Mouse (Mus musculus): Measurements from ENCODE around the gene H2-Q10. TPM values are rescaled to one million over a fixed set of nuclear protein-coding genes. Genes with fewer than 3 reads are reported as not detected.
A peak's percentile ranks its signal among the peaks of the same experiment; 100 is the strongest.
"Not testable (repeated sequence)": the region's sequence is repeated elsewhere in the genome, so short reads cannot be mapped to it uniquely, and the experiment has no call there.

Gene H2-Q10
- polyA plus RNA-seq, 1 experiment from 2014 or later = not detected

DNA sequence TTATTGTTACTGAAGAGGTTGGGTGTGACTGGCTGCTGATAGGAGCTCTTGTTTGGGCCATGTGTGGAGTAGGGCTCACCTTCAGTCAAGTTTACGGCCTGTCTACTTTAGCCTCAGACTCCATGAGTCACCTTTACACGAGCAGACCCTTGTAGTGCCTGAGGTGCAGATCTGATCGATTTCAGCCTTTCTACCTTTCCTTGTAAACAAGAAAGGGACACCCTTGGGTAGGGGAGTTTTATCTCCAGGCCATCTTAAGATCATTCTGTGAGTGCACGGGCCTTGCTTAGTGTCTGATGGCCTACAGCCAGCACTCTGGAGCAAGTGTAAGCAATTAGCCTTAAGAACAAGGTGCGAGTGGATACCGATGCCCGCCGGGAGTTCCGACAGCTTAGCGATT, 37.0 kb downstream of the H2-Q10 start:
- no peak for DNase-seq
- peaks cover 22% of the 10 kb centered on the region for H3K27me3 ChIP-seq (ENCODE audit: control insufficient read depth, insufficient read depth, low read length)
- WGBS = 10% methylated on average over 10 of the region's 10 CpGs

DNA sequence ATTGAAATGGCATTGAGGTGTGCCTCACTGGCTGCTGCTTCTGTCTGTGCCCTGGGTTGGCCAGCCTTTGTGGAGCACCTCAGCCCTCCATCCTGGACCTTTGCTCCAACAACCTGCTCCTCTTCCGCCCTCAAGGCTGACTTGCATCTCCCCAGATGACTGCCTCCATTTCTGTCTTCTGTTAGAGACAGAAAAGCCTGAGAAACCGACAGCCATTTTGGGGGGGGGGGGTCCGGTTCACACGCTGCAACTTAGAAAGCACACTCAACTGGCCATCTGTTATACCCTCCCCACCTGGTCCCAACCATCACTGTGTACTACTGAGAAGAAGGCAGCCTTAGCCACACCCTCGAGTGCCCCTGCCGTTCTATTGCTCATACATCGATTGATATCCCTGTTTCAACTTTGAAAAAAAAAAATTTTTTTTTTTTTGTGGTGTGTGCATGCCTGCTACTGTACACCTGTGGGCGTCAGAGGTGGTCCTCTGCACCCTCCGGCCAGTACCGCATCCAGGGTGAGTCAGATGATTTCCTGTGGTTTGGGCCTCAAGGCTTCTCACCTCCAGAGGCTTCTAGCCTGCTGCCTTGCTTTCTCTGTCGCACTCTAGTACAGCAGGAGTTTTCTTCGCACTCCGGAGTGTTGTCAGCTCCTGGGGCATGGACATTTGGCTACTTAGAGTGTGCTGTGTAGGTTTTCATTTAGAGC, 37.8 kb downstream of the H2-Q10 start:
- ATAC-seq (ENCODE audit: low FRiP score, low TSS enrichment) (no peak), DNase-seq (no peak)
- H3K27me3 ChIP-seq (ENCODE audit: control insufficient read depth, insufficient read depth, low read length) = peaks cover 22% of the 10 kb centered on the region
- 28% methylated on average over 13 of the region's 13 CpGs for WGBS
- no peaks in the 10 kb centered on the region for H3K9me3 ChIP-seq (ENCODE audit: control insufficient read depth, low read length)
- no peak overlapping the region for H3K27ac ChIP-seq (replicated peaks; ENCODE audit: low read depth, low read length)
- H3K4me1 ChIP-seq (ENCODE audit: control insufficient read depth, insufficient read depth, low read length) = no peaks in the 10 kb centered on the region
- H3K36me3 ChIP-seq (ENCODE audit: control insufficient read depth, insufficient read depth, low read length) = no peaks in the 10 kb centered on the region
- H3K4me3 ChIP-seq (replicated peaks; ENCODE audit: low read depth, low read length) = no peak overlapping the region
- H3K4me2 ChIP-seq (ENCODE audit: low read length) = no peak overlapping the region
- no peak overlapping the region for H3K9ac ChIP-seq (replicated peaks; ENCODE audit: low read length)

More for the DNA sequence above, 37.0 kb downstream of the H2-Q10 start:
- no peak overlapping the region for H3K27ac ChIP-seq (replicated peaks; ENCODE audit: low read depth, low read length)
- no peak overlapping the region for H3K4me2 ChIP-seq (ENCODE audit: low read length)
- no peaks in the 10 kb centered on the region for H3K36me3 ChIP-seq (ENCODE audit: control insufficient read depth, insufficient read depth, low read length)
- no peak overlapping the region for H3K9ac ChIP-seq (replicated peaks; ENCODE audit: low read length)
- no peaks in the 10 kb centered on the region for H3K4me1 ChIP-seq (ENCODE audit: control insufficient read depth, insufficient read depth, low read length)
- no peak for ATAC-seq (ENCODE audit: low FRiP score, low TSS enrichment)
- H3K4me3 ChIP-seq (replicated peaks; ENCODE audit: low read depth, low read length) = no peak overlapping the region
- H3K9me3 ChIP-seq (ENCODE audit: control insufficient read depth, low read length) = no peaks in the 10 kb centered on the region

DNA sequence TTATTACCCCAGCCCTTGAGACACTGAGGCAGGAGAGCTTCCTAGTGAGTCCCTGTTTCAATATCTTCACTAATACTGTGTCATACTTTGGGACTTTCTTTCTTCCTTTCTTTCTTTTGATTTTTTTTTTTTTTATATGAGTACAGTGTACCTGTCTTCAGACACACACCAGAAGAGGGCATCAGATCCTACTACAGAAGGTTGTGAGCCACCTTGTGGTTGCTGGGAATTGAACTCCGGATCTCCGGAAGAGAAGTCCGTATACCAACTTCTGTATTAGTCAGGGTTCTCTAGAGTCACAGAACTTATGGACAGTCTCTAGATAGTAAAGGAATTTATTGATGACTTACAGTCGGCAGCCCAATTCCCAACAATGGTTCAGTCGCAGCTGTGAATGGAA, 38.4 kb downstream of the H2-Q10 start:
- not testable (repeated sequence) for ATAC-seq (ENCODE audit: low FRiP score, low TSS enrichment); DNase-seq; H3K36me3 ChIP-seq (ENCODE audit: control insufficient read depth, insufficient read depth, low read length); H3K4me1 ChIP-seq (ENCODE audit: control insufficient read depth, insufficient read depth, low read length); H3K27ac ChIP-seq (replicated peaks; ENCODE audit: low read depth, low read length); H3K4me3 ChIP-seq (replicated peaks; ENCODE audit: low read depth, low read length); H3K9me3 ChIP-seq (ENCODE audit: control insufficient read depth, low read length); H3K9ac ChIP-seq (replicated peaks; ENCODE audit: low read length); H3K4me2 ChIP-seq (ENCODE audit: low read length)
- 52% methylated on average over 4 of the region's 5 CpGs for WGBS
- H3K27me3 ChIP-seq (ENCODE audit: control insufficient read depth, insufficient read depth, low read length) = peaks cover 22% of the 10 kb centered on the region

DNA sequence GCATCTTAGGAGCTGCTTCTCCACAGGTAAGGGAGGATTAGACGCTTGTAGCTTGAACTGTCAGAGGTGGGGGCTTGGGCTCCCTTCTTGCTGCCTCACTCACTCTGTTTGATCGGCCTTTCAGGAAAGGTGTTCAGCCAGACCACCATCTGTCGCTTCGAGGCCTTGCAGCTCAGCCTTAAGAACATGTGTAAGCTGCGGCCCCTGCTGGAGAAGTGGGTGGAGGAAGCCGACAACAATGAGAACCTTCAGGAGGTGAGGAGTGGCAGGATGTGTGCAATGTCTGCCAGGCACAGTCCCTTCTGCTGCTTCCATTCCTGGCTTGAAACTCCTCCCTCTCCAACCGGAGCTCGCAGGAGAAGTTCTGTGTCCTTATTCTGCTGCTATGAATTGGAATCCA, 39.4 kb downstream of the H2-Q10 start:
- H3K27me3 ChIP-seq (ENCODE audit: control insufficient read depth, insufficient read depth, low read length) = peaks cover 22% of the 10 kb centered on the region
- 34% methylated on average over 8 of the region's 8 CpGs for WGBS
- H3K36me3 ChIP-seq (ENCODE audit: control insufficient read depth, insufficient read depth, low read length) = no peaks in the 10 kb centered on the region
- no peak for ATAC-seq (ENCODE audit: low FRiP score, low TSS enrichment)
- no peak overlapping the region for H3K9ac ChIP-seq (replicated peaks; ENCODE audit: low read length)
- DNase-seq = peak; percentile 60
- H3K4me3 ChIP-seq (replicated peaks; ENCODE audit: low read depth, low read length) = no peak overlapping the region
- no peaks in the 10 kb centered on the region for H3K9me3 ChIP-seq (ENCODE audit: control insufficient read depth, low read length)
- H3K4me1 ChIP-seq (ENCODE audit: control insufficient read depth, insufficient read depth, low read length) = no peaks in the 10 kb centered on the region
- no peak overlapping the region for H3K27ac ChIP-seq (replicated peaks; ENCODE audit: low read depth, low read length)
- no peak overlapping the region for H3K4me2 ChIP-seq (ENCODE audit: low read length)

DNA sequence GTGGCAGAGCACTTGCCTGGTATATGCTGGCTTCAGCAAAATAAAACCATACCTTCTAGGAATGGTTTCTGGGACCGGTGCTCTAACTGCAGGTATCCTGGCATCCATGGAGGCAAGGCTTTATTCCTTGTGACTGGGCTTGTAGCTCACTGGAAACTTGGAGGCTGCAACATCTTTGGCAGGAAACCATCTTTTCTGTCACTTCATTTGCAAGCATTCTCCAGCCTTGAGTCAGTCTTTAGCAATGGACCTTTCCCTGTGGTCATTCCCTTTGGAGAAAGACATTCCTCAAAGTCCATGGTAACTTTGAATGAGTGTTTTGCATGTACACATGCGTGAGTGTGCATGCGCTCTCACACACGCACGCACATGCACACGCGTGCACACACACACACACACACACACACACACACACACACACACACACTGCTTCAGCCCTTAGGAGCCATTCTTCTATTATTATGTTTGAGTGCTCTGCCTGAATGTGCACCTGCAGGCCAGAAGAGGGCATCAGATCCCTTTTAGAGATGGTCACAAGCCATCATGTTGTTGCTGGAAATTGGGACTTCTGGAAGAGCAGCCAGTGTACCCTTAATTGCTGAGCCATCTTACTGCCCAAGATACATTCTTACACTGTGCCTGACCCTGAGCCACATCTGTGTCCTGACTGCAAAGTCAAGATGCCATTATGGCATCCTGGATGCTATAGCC, 43.2 kb downstream of the H2-Q10 start:
- no peak overlapping the region for H3K27ac ChIP-seq (replicated peaks; ENCODE audit: low read depth, low read length)
- peaks cover 2% of the 10 kb centered on the region for H3K27me3 ChIP-seq (ENCODE audit: control insufficient read depth, insufficient read depth, low read length)
- DNase-seq = peak; percentile 48
- no peak for ATAC-seq (ENCODE audit: low FRiP score, low TSS enrichment)
- peaks cover 14% of the 10 kb centered on the region for H3K4me1 ChIP-seq (ENCODE audit: control insufficient read depth, insufficient read depth, low read length)
- H3K4me3 ChIP-seq (replicated peaks; ENCODE audit: low read depth, low read length) = no peak overlapping the region
- H3K9me3 ChIP-seq (ENCODE audit: control insufficient read depth, low read length) = no peaks in the 10 kb centered on the region
- no peak overlapping the region for H3K9ac ChIP-seq (replicated peaks; ENCODE audit: low read length)
- no peak overlapping the region for H3K4me2 ChIP-seq (ENCODE audit: low read length)
- no peaks in the 10 kb centered on the region for H3K36me3 ChIP-seq (ENCODE audit: control insufficient read depth, insufficient read depth, low read length)
- WGBS = 96% methylated on average over 7 of the region's 7 CpGs

DNA sequence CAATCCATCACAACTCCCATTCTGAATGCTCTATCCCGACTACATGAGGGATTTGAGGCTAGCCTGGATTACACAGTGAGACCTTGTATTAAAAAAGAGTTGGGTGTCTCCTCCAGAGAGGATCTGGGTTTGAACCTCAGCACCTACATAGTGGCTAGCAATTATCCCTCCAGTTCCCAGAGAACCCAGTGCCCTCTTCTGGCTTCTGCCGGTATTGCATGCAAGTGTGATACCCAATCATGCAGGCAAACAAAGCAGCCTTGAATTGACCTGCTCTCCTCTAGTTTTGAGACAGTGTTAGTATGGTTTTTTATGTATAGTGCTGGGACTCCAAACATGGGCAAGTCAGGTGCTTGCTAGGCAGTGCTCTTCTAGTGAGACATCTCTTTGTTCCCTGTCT, 44.0 kb downstream of the H2-Q10 start:
- WGBS = 10% methylated on average over 2 of the region's 2 CpGs
- Histone ChIP-seq H3K36me3 (ENCODE audit: control insufficient read depth, insufficient read depth, low read length) (no peaks in the 10 kb centered on the region), H3K27me3 (ENCODE audit: control insufficient read depth, insufficient read depth, low read length) (no peaks in the 10 kb centered on the region; the same call in 1 of the 2 replicates), H3K4me1 (ENCODE audit: control insufficient read depth, insufficient read depth, low read length) (peaks cover 14% of the 10 kb centered on the region), H3K27ac (replicated peaks; ENCODE audit: low read depth, low read length) (no peak overlapping the region), H3K4me3 (replicated peaks; ENCODE audit: low read depth, low read length) (no peak overlapping the region), H3K9me3 (ENCODE audit: control insufficient read depth, low read length) (no peaks in the 10 kb centered on the region), H3K4me2 (ENCODE audit: low read length) (no peak overlapping the region), H3K9ac (replicated peaks; ENCODE audit: low read length) (no peak overlapping the region)
- peak; percentile 77 for DNase-seq
- no peak for ATAC-seq (ENCODE audit: low FRiP score, low TSS enrichment)

DNA sequence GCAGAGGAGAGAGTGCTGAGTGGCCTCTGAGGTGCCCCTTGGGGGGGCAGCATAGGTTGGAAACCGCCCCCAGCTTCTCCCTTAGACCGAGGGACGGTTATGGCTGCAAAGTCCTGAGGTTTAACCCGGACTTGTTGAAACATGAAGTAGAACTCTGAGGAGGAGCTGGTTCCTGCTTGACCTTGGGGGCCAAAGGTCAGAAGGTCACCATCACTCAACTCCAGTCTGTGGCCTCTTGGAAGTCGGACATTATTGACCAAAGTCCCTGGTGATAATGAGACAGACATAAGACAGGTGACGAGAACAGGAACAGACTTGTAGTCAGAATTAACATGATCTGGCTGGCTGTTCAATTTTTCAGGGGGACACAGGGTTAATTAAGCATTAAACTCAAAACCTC, 44.9 kb downstream of the H2-Q10 start:
- 50% methylated on average over 6 of the region's 6 CpGs for WGBS
- no peak overlapping the region for H3K4me3 ChIP-seq (replicated peaks; ENCODE audit: low read depth, low read length)
- no peaks in the 10 kb centered on the region for H3K9me3 ChIP-seq (ENCODE audit: control insufficient read depth, low read length)
- peak overlapping the region; percentile 75 for H3K4me2 ChIP-seq (ENCODE audit: low read length)
- H3K4me1 ChIP-seq (ENCODE audit: control insufficient read depth, insufficient read depth, low read length) = peaks cover 14% of the 10 kb centered on the region
- H3K9ac ChIP-seq (replicated peaks; ENCODE audit: low read length) = no peak overlapping the region
- H3K27ac ChIP-seq (replicated peaks; ENCODE audit: low read depth, low read length) = no peak overlapping the region
- no peak for DNase-seq
- H3K36me3 ChIP-seq (ENCODE audit: control insufficient read depth, insufficient read depth, low read length) = no peaks in the 10 kb centered on the region
- no peak for ATAC-seq (ENCODE audit: low FRiP score, low TSS enrichment)
- no peaks in the 10 kb centered on the region; the same call in 1 of the 2 replicates for H3K27me3 ChIP-seq (ENCODE audit: control insufficient read depth, insufficient read depth, low read length)

DNA sequence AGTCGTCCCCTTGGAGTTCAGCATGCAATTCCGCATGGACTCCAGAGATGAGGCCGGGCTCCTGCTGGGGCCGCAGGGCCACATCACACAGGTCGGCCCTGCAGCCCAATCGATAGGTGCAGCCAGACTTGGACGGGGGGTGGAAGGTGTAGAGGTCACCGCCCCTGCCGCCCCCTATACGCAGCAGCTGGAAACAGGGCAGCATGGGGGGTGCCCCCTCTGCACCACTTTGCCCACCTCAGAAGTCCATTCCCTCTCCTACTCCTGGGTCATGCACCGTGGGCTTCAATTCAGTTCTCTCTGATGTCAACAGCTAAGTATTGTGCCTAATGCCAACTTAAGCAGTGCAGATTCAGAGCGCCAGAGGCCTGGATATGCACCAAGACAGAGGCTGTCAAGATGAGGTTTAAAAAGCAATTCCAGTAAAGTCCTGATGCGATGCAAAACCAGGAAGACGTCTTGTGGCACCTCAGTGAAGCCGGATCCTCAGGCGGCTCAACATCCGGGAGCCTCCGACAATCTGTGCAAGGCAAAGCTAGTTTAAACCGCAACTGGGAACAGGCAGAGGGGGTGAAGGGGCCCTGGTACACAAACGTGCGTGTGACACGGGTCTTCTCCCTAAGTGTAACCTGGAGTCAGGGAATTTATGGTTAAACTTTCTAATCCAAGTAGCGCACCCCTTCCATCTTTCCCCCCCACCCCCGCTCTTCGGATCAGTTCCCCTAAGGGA, 46.2 kb downstream of the H2-Q10 start:
- peaks cover 14% of the 10 kb centered on the region for H3K4me1 ChIP-seq (ENCODE audit: control insufficient read depth, insufficient read depth, low read length)
- peak overlapping the region; percentile 75 for H3K4me2 ChIP-seq (ENCODE audit: low read length)
- DNase-seq (peak; percentile 52), ATAC-seq (ENCODE audit: low FRiP score, low TSS enrichment) (peak; percentile 24; the same call in 1 of the 2 replicates)
- H3K36me3 ChIP-seq (ENCODE audit: control insufficient read depth, insufficient read depth, low read length) = no peaks in the 10 kb centered on the region
- H3K4me3 ChIP-seq (replicated peaks; ENCODE audit: low read depth, low read length) = peak overlapping the region; percentile 50
- no peaks in the 10 kb centered on the region for H3K9me3 ChIP-seq (ENCODE audit: control insufficient read depth, low read length)
- H3K27ac ChIP-seq (replicated peaks; ENCODE audit: low read depth, low read length) = no peak overlapping the region
- peak overlapping the region; percentile 45 for H3K9ac ChIP-seq (replicated peaks; ENCODE audit: low read length)
- no peaks in the 10 kb centered on the region; the same call in 1 of the 2 replicates for H3K27me3 ChIP-seq (ENCODE audit: control insufficient read depth, insufficient read depth, low read length)
- WGBS = 7% methylated on average over 25 of the region's 25 CpGs

Data from midbrain, embryonic 14.5 days (tissue).